Mouse (Mus musculus) gastrocnemius, postnatal 14 days (tissue): ENCODE results near the gene Birc7. TPM values are rescaled to one million over a fixed set of nuclear protein-coding genes. Genes with fewer than 3 reads are reported as not detected.

Experiments used
- DNase-seq: peaks from one replicate; pipeline ENCODE4 v3.0.0; 2021; ENCODE audit warnings: mixed read lengths
- intact Hi-C: fragments of 180-260 bp; cut with DNase I; formaldehyde crosslinking; loops from one replicate; pipeline ENCODE4 v1.15.1; 2025; ENCODE audit warnings: low total_unique reads
- long read RNA-seq, 2 experiments: library from polyadenylated mRNA; stranded (forward); transcript quantifications; one replicate each; pipeline ENCODE4 v2.0.0; 2021
- total RNA-seq, 2 experiments: library from RNA; stranded (reverse); gene quantifications; 2 replicates each; pipeline ENCODE4 v1.2.3; 2021

Gene Birc7
- not detected for total RNA-seq
- long read RNA-seq, experiment 1, result 0 reads
- long read RNA-seq, experiment 2, result 0 reads

GRCm38 (mm10) chr2:180928723-180929122, at the start of gene Birc7:
Birc7 (plus strand) TSS chr2:180929023.
- intact Hi-C loops, result no loop called here
- no peak for DNase-seq

- intact Hi-C loops, result no loop called here
- no peak for DNase-seq
These were observed 49.3 kb upstream of the Birc7 start for GRCm38 (mm10) chr2:180879365-180880067.

GRCm38 (mm10) chr2:180881281-180881680, 47.5 kb upstream of the Birc7 start:
- intact Hi-C loops, result no loop called here

GRCm38 (mm10) chr2:180885270-180885669, 43.6 kb upstream of the Birc7 start:
- DNase-seq, result no peak
- intact Hi-C loops, result no loop called here

More at GRCm38 (mm10) chr2:180881281-180881680, 47.5 kb upstream of the Birc7 start:
- no peak for DNase-seq

- DNase-seq, result no peak
- intact Hi-C loops, result no loop called here
These were observed 39.4 kb upstream of the Birc7 start for GRCm38 (mm10) chr2:180889271-180889920.

- no peak for DNase-seq
- intact Hi-C loops, result no loop called here
These were observed 38.9 kb upstream of the Birc7 start for GRCm38 (mm10) chr2:180889921-180890280.

GRCm38 (mm10) chr2:180890422-180891074, 38.3 kb upstream of the Birc7 start:
- intact Hi-C loops, result no loop called here
- no peak for DNase-seq

GRCm38 (mm10) chr2:180891075-180891834, 37.6 kb upstream of the Birc7 start:
- intact Hi-C loops, result no loop called here
- no peak for DNase-seq

GRCm38 (mm10) chr2:180891835-180892323, 36.9 kb upstream of the Birc7 start:
- intact Hi-C loops, result no loop called here

GRCm38 (mm10) chr2:180892841-180893521, 35.8 kb upstream of the Birc7 start:
- no peak for DNase-seq
- intact Hi-C loops, result no loop called here

More at GRCm38 (mm10) chr2:180891835-180892323, 36.9 kb upstream of the Birc7 start:
- DNase-seq, result no peak

- DNase-seq, result no peak
- intact Hi-C loops, result no loop called here
These were observed 35.2 kb upstream of the Birc7 start for GRCm38 (mm10) chr2:180893537-180894028.

- DNase-seq, result peak; percentile 43
These were observed 34.7 kb upstream of the Birc7 start for GRCm38 (mm10) chr2:180894029-180894623.

GRCm38 (mm10) chr2:180894734-180895133, 34.1 kb upstream of the Birc7 start:
- DNase-seq, result peak; percentile 51
- intact Hi-C loops, result no loop called here

More at GRCm38 (mm10) chr2:180894029-180894623, 34.7 kb upstream of the Birc7 start:
- intact Hi-C loops, result no loop called here

GRCm38 (mm10) chr2:180895321-180895720, 33.5 kb upstream of the Birc7 start:
- intact Hi-C loops, result no loop called here
- no peak for DNase-seq

GRCm38 (mm10) chr2:180895837-180896525, 32.8 kb upstream of the Birc7 start:
- intact Hi-C loops, result no loop called here

GRCm38 (mm10) chr2:180896819-180897625, 31.8 kb upstream of the Birc7 start:
- no peak for DNase-seq
- intact Hi-C loops, result no loop called here

More at GRCm38 (mm10) chr2:180895837-180896525, 32.8 kb upstream of the Birc7 start:
- DNase-seq, result no peak

- DNase-seq, result no peak
- intact Hi-C loops, result no loop called here
These were observed 31.0 kb upstream of the Birc7 start for GRCm38 (mm10) chr2:180897857-180898256.
